Mouse (Mus musculus): ENCODE results near the gene Serpinb9b.

DNA sequence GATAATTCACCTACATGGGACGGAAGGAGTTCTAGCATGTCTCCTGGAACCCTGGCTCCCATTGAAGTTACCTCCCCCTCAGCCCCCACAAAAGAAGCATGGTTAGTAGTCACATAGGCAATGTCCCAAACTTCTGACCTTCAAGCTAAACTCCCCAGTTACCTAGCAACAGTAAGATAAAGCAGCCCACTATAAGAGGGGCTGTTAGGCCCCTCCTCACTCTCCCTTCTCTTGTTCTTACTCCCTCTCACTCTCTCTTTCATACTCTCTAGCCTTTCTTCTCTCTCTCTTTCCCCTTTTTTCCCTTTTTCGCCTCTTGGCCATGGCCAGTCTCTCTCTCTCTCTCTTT is 33.3 kb upstream of the Serpinb9b start:
- no peak for TF ChIP-seq EP300 (IDR thresholded peaks at IDR 0.05; ENCODE audit: low read depth)
- TF ChIP-seq CTCF (IDR thresholded peaks at IDR 0.05; ENCODE audit: low read depth): no peak
